Mouse (Mus musculus): ENCODE results near the gene Cad.
A peak's percentile ranks its signal among the peaks of the same experiment; 100 is the strongest.

The Cad gene

GRCm38 (mm10) chr5:31071059-31071458 lies 16.5 kb downstream of the Cad start:
- DNase-seq (ENCODE audit: low spot score) = no peak

- no peak for DNase-seq (ENCODE audit: low spot score)
These were observed 17.2 kb downstream of the Cad start for GRCm38 (mm10) chr5:31071821-31072220.

GRCm38 (mm10) chr5:31073176-31073575 lies 18.6 kb downstream of the Cad start:
- no peak for DNase-seq (ENCODE audit: low spot score)

GRCm38 (mm10) chr5:31076346-31076745 lies 21.8 kb downstream of the Cad start:
- DNase-seq (ENCODE audit: low spot score) = no peak

- no peak for DNase-seq (ENCODE audit: low spot score)
These were observed 25.6 kb downstream of the Cad start for GRCm38 (mm10) chr5:31080059-31080794.

GRCm38 (mm10) chr5:31080795-31081164 lies 26.2 kb downstream of the Cad start:
- DNase-seq (ENCODE audit: low spot score) = no peak

GRCm38 (mm10) chr5:31081386-31081785 lies 26.8 kb downstream of the Cad start:
- DNase-seq (ENCODE audit: low spot score) = peak; percentile 41

- peak; percentile 59 for DNase-seq (ENCODE audit: low spot score)
These were observed 27.8 kb downstream of the Cad start for GRCm38 (mm10) chr5:31082355-31082754.

GRCm38 (mm10) chr5:31082935-31083625 lies 28.5 kb downstream of the Cad start:
- DNase-seq (ENCODE audit: low spot score) = no peak

- DNase-seq (ENCODE audit: low spot score) = no peak
These were observed 29.4 kb downstream of the Cad start for GRCm38 (mm10) chr5:31083949-31084348.

GRCm38 (mm10) chr5:31086606-31087005 lies 32.0 kb downstream of the Cad start:
- DNase-seq (ENCODE audit: low spot score) = no peak

- DNase-seq (ENCODE audit: low spot score) = no peak
These were observed 32.6 kb downstream of the Cad start for GRCm38 (mm10) chr5:31087131-31087530.

- DNase-seq (ENCODE audit: low spot score) = no peak
These were observed 37.8 kb downstream of the Cad start for GRCm38 (mm10) chr5:31092231-31092975.

GRCm38 (mm10) chr5:31093151-31094041 lies 38.8 kb downstream of the Cad start:
- no peak for DNase-seq (ENCODE audit: low spot score)

GRCm38 (mm10) chr5:31094100-31094798 lies 39.7 kb downstream of the Cad start:
- DNase-seq (ENCODE audit: low spot score) = no peak

- peak; percentile 29 for DNase-seq (ENCODE audit: low spot score)
These were observed 40.5 kb downstream of the Cad start for GRCm38 (mm10) chr5:31094799-31095691.

GRCm38 (mm10) chr5:31095711-31096480 lies 41.3 kb downstream of the Cad start:
- no peak for DNase-seq (ENCODE audit: low spot score)

GRCm38 (mm10) chr5:31105814-31106335 lies 51.3 kb downstream of the Cad start, which contains the start of gene Dnajc5g:
Gene Dnajc5g (plus strand): TSS chr5:31106285.
- no peak for DNase-seq (ENCODE audit: low spot score)

GRCm38 (mm10) chr5:31108000-31108490 lies 53.5 kb downstream of the Cad start, which contains the start of gene Slc30a3:
Gene Slc30a3 (minus strand): TSS chr5:31108237.
- no peak for DNase-seq (ENCODE audit: low spot score)

Data from urinary bladder, postnatal 14 days (tissue).